Mouse (Mus musculus): Measurements from ENCODE around the gene Kcnrg.

Kcnrg gene

DNA sequence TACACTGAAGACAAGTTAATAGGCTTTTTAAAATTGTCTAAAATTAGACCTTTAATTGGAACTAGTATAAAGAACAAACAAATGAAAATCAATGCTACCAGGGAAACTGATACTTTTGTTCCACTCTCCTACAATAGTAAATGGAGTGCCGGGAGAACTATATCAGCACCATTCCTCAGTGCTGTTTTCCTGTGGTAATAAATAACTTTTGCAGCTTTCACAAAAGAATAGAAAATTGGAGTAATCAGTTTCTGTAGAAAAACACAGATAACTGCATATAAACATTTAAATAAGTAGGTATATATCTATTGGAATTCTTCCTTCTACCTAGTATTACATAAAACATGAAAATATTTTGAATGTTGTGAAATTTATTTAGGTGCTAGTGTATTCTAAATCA is 38.3 kb downstream of the Kcnrg start:
- no peak for DNase-seq (ENCODE audit: low read depth)

DNA sequence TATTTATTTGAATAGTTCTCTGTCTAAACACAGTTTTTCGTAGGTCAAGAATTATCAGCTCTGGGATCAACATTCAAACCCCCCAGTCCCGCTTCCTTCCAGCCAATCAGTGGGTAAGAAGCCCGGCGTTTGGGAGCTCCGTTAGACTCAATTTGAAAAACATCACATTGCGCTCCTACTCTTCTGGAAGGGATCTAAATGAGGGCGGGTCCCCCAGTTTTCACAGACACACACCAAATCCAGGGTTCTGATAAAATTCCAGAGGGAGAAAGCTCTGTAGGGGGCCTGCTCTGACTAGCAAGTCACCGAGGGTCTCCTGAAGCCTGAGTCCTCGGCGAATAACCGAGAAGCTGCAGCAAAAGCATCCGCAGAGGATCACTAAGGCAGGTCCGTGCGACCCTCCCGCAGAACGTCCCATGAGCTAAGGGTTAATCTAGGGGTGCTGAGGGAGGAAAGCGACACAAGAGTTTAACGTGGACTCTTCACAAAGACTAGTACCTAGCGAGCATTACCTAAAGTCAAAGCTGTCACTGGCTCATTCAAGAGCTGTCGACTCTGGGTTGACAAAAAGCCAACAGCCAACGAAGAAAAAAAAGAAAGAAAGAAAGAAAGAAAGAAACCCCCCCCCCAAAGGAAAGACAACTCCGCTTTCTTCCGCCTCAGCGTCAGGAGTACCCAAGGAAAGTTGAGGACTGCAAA is 40.1 kb downstream of the Kcnrg start:
- peak; percentile 78 for DNase-seq (ENCODE audit: low read depth)

DNA sequence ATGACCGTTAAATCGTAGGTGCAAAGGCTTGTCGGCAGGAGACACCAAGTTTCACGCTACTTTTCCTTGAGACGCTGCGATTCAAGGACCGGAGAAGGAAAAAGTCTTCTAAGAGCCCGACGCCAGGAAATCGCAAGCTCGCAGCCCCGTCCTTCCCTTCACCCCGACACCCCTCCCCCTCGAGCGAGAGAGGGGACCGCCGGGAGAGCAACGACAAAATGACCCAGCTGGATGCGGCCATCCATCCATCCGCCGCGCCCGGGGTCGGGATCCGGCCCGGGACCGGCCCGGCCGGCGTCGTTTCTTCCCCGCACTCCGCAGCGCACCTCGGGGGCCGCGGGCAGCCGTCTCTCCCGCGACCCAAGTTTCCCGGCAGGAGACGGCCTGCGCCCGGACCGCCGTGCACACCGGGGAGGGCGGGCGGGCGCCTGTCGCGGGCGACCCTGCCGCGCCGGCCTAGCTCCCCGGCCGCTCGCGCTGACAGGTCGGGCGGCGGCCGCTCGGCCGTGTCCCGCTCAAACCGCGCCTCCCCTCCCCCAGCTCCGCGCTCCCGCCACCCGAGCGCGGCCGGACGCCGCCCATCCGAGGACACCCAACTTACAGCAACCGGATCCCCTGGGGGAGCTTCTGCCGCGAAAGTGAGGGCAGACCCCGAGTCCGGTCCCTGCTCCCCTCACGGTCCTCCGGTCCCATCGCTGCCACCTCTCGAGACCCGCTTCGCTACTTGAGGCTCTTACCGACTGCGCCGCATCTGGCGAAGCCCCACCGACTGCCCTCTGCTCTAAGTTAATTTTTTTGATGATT is 40.8 kb downstream of the Kcnrg start:
- peak; percentile 53 for DNase-seq (ENCODE audit: low read depth)

DNA sequence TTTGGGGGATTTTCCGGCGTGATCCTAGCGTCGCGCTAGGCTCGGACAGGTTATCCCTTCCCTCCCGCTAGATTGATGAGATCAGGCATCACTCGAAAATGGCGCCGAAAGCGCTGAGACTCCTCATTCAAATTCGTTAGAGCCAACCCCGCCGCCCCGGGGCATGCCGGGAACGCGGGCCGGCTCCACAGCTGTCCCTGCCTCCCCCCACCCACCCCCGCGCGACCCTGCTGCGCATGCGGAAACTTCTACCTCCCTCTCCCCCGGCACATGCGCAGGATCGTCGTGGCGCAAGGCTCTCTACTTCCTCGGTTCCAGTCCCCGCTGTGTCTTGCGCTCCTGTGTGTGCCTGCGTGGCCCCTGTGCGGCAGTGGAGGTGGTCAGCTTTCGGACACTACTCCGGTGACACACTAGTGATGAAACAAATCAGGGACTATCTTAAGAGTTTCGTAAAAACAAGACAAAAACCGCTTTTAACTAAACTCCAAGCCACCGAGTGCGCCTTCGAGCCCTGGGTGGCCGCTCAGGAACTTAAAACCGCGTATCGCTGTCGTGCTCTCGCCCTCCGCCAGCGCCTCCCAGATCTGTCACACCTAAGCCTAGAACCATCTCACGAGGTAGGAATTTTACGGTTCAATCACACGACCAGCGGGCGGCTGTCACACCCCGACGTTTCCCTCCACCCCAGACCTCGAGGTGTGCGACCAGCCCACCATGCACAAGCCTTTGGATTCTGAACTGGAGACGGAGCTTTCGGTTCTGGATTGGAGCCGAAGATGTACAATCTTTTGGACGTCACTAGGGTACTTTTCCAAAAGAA is 41.6 kb downstream of the Kcnrg start:
- peak; percentile 97 for DNase-seq (ENCODE audit: low read depth)

DNA sequence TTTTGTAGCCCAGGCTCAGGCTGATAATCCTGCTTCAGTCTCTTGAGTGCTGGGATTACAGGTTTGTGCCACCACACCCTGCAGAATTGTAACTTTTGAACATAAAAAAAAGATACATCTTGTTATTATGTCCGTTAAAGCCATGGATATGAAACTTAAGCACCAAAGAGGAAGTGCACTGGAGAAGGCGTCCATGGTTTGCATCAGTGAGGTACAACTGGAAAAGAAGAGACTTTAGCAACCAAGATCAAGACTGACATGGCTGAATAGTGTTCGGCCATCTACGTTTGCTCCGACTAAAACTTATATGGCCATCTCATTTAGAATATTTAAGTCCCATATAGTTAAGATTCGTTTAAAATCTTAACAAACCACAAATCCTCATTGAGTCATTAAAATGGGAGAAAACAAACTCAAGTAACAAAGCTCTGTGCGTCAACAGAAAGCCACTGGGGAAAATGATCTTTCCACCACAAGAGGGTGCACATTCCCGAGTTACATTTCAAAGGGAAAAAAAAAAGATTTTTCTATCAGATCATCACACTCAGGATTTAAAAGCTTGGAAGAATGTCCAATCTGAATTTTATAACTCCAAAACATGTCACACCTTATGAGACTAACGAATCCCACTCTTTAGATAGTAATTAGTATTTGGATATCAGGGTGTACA is 43.2 kb downstream of the Kcnrg start:
- DNase-seq (ENCODE audit: low read depth) = peak; percentile 71

DNA sequence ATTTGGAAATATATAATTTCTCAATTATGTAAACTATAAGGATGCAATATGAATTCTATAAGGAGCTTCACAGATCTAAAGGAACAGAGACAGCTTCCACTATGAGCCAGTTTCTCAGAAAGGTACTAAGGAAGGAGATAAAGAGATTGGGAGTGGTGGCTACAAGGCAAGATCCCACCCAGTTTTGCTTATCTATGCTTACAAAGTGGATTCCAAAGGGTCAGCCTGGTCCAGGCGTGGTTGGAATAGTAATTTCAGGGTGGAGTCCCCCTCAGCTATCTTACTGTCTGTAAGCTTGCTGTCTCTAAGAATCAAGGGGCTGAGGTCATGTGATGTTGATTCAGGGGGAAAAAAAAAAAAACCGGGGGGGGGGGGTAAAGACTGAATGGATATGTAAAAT is 49.2 kb downstream of the Kcnrg start:
- no peak for DNase-seq (ENCODE audit: low read depth)

DNA sequence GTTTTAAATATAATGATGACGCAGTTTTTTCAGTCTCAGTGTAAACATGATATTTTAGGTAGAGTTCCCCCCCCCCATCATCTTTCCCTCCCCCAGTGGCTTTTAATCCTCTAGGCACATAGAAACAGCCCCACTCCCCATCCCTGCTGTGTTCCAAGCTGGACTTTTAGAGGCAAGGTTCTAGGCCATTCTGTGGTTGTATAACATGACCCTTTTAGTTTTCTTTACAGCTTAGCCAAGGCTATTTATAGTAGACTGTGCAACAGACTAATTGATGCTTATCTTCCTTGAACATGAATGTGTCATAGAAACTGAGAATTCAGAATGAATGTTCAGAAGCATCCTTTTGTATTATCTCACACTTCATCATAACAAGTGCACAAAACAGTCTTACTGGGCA is 54.2 kb downstream of the Kcnrg start:
- DNase-seq (ENCODE audit: low read depth) = peak; percentile 61

DNA sequence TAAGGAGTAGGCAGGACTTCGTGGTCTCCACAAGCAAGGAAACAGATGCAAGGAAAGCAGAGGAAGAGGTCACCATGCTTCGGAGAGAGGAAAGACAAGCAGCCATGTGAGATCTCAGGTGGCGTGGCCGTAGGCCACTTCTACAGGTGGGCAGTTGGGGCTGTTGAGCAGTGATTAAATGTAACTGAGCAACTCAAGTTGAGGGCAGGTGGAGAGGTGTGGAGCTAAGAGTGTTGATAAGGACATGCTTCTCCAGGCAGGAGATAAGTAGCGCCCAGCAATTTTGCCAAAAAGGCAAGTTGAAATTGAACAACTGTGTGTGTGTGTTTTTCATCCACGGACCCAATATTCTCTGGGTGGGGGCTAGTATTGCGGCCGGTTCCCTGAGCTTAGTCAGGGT is 55.0 kb downstream of the Kcnrg start:
- DNase-seq (ENCODE audit: low read depth) = no peak
